Mouse (Mus musculus) stomach, embryonic 15.5 days (tissue): ENCODE results near the gene Map4k3. TPM values are rescaled to one million over a fixed set of nuclear protein-coding genes. Genes with fewer than 3 reads are reported as not detected.
"Not testable (repeated sequence)": the region's sequence is repeated elsewhere in the genome, so short reads cannot be mapped to it uniquely, and the experiment has no call there.

Experiments used
- ATAC-seq: fragments of 200-750 bp; cut with Nextera tagmentation; 2 replicates; pipeline ENCODE4 v1.8.0; 2017; ENCODE audit warnings: low read depth, moderate number of reproducible peaks, moderate TSS enrichment; ENCODE audit not compliant: insufficient read depth, low FRiP score
- H3K27ac ChIP-seq: fragments of 300-500 bp; sonication (generic); 2 replicates; pipeline ENCODE4 v1.5.1; 2015; ENCODE audit warnings: mild to moderate bottlenecking, inconsistent platforms
- H3K27me3 ChIP-seq: fragments of 300-500 bp; sonication (generic); replicated peaks from 2 replicates; pipeline ENCODE4 v1.6.1; 2015; ENCODE audit warnings: inconsistent platforms
- H3K36me3 ChIP-seq: fragments of 300-500 bp; sonication (generic); 2 replicates; pipeline ENCODE4 v1.6.1; 2015; ENCODE audit warnings: inconsistent platforms
- H3K4me1 ChIP-seq: fragments of 300-500 bp; sonication (generic); 2 replicates; pipeline ENCODE4 v1.6.1; 2015; ENCODE audit warnings: inconsistent platforms
- H3K4me2 ChIP-seq: fragments of 300-500 bp; sonication (generic); 2 replicates; pipeline ENCODE4 v1.6.1; 2015; ENCODE audit warnings: mild to moderate bottlenecking, inconsistent platforms
- H3K4me3 ChIP-seq: fragments of 300-500 bp; sonication (generic); replicated peaks from 2 replicates; pipeline ENCODE4 v1.5.1; 2015; ENCODE audit warnings: inconsistent platforms
- H3K9ac ChIP-seq: fragments of 300-500 bp; sonication (generic); 2 replicates; pipeline ENCODE4 v1.6.1; 2015; ENCODE audit warnings: inconsistent platforms
- H3K9me3 ChIP-seq: fragments of 300-500 bp; sonication (generic); 2 replicates; pipeline ENCODE4 v1.6.1; 2016; ENCODE audit warnings: inconsistent platforms
- WGBS: fragments of 180-500 bp; shearing (Covaris S2); methylation state at CpG from one replicate; pipeline ENCODE4 v1.1.7; 2015; 5-methylcytosine and 5-hydroxymethylcytosine counted together
- polyA plus RNA-seq: library from polyadenylated mRNA; unstranded; fragments of >200 nt; fragmentation: Nextera tagmentation; extraction: Ambion mirVana; gene quantifications from 2 replicates; pipeline ENCODE4 v1.2.1, GENCODE M21; 2015

The Map4k3 gene
- polyA plus RNA-seq, 1 experiment from 2014 or later = 28.9 TPM

GRCm38 (mm10) chr17:80572187-80572935 is 155.9 kb downstream of the Map4k3 start:
- Histone ChIP-seq H3K9me3 (no peaks in the 10 kb centered on the region), H3K27me3 (no peaks in the 10 kb centered on the region), H3K9ac (no peak overlapping the region), H3K4me2 (no peak overlapping the region), H3K4me1 (peaks cover 5% of the 10 kb centered on the region; the same call in 1 of the 2 replicates), H3K27ac (no peak overlapping the region), H3K36me3 (no peaks in the 10 kb centered on the region), H3K4me3 (no peak overlapping the region)
- no peak for ATAC-seq
- WGBS = 93% methylated on average over 13 of the region's 13 CpGs

- no peak for ATAC-seq
- H3K27ac ChIP-seq = no peak overlapping the region
- H3K4me1 ChIP-seq = no peaks in the 10 kb centered on the region
- WGBS = 75% methylated on average over 4 of the region's 4 CpGs
- no peak overlapping the region for H3K4me3 ChIP-seq
- H3K4me2 ChIP-seq = no peak overlapping the region
- H3K9ac ChIP-seq = no peak overlapping the region
- H3K9me3 ChIP-seq = no peaks in the 10 kb centered on the region
- H3K27me3 ChIP-seq = no peaks in the 10 kb centered on the region
- H3K36me3 ChIP-seq = no peaks in the 10 kb centered on the region
Measured at GRCm38 (mm10) chr17:80571460-80571859, 156.8 kb downstream of the Map4k3 start.

- not testable (repeated sequence) for H3K4me3 ChIP-seq, ATAC-seq, H3K36me3 ChIP-seq, H3K4me2 ChIP-seq, H3K9ac ChIP-seq, H3K27ac ChIP-seq, H3K27me3 ChIP-seq, H3K4me1 ChIP-seq, H3K9me3 ChIP-seq
- 93% methylated on average over 1 of the region's 2 CpGs for WGBS
Measured at GRCm38 (mm10) chr17:80569718-80570117, 158.6 kb downstream of the Map4k3 start.

- H3K27me3 ChIP-seq = no peaks in the 10 kb centered on the region
- H3K4me1 ChIP-seq = no peaks in the 10 kb centered on the region
- H3K9me3 ChIP-seq = no peaks in the 10 kb centered on the region
- no peak overlapping the region for H3K9ac ChIP-seq
- no peak for ATAC-seq
- H3K27ac ChIP-seq = no peak overlapping the region
- no peak overlapping the region for H3K4me2 ChIP-seq
- WGBS = 90% methylated on average over 6 of the region's 6 CpGs
- H3K4me3 ChIP-seq = no peak overlapping the region
- no peaks in the 10 kb centered on the region for H3K36me3 ChIP-seq
Measured at GRCm38 (mm10) chr17:80568842-80569601, 159.3 kb downstream of the Map4k3 start.

- Histone ChIP-seq H3K36me3 (no peaks in the 10 kb centered on the region), H3K4me3 (no peak overlapping the region), H3K9me3 (no peaks in the 10 kb centered on the region), H3K27me3 (no peaks in the 10 kb centered on the region), H3K4me2 (no peak overlapping the region), H3K9ac (no peak overlapping the region), H3K4me1 (no peaks in the 10 kb centered on the region), H3K27ac (no peak overlapping the region)
- WGBS = 90% methylated on average over 2 of the region's 2 CpGs
- ATAC-seq = no peak
Measured at GRCm38 (mm10) chr17:80568441-80568840, 159.8 kb downstream of the Map4k3 start.

GRCm38 (mm10) chr17:80564611-80564924 is 163.7 kb downstream of the Map4k3 start:
- no peak overlapping the region for H3K4me3 ChIP-seq
- no peak overlapping the region for H3K27ac ChIP-seq
- H3K9me3 ChIP-seq = no peaks in the 10 kb centered on the region
- H3K27me3 ChIP-seq = no peaks in the 10 kb centered on the region
- no peaks in the 10 kb centered on the region for H3K36me3 ChIP-seq
- H3K4me1 ChIP-seq = no peaks in the 10 kb centered on the region
- ATAC-seq = no peak
- H3K9ac ChIP-seq = no peak overlapping the region
- H3K4me2 ChIP-seq = no peak overlapping the region
- 62% methylated on average over 3 of the region's 3 CpGs for WGBS

- ATAC-seq, H3K9ac ChIP-seq, H3K27me3 ChIP-seq, H3K27ac ChIP-seq, H3K36me3 ChIP-seq, H3K9me3 ChIP-seq, H3K4me3 ChIP-seq, H3K4me2 ChIP-seq, H3K4me1 ChIP-seq: not testable (repeated sequence)
- 92% methylated on average over 27 of the region's 27 CpGs for WGBS
Measured at GRCm38 (mm10) chr17:80563762-80564610, 164.3 kb downstream of the Map4k3 start.

- Histone ChIP-seq H3K27me3 (no peaks in the 10 kb centered on the region), H3K9ac (no peak overlapping the region), H3K4me2 (no peak overlapping the region), H3K4me3 (no peak overlapping the region), H3K27ac (no peak overlapping the region), H3K9me3 (no peaks in the 10 kb centered on the region), H3K36me3 (no peaks in the 10 kb centered on the region), H3K4me1 (no peaks in the 10 kb centered on the region)
- 73% methylated on average over 5 of the region's 5 CpGs for WGBS
- ATAC-seq = no peak
Measured at GRCm38 (mm10) chr17:80562792-80563191, 165.5 kb downstream of the Map4k3 start.

GRCm38 (mm10) chr17:80560669-80561401 is 167.4 kb downstream of the Map4k3 start:
- Histone ChIP-seq H3K4me3 (no peak overlapping the region), H3K9ac (no peak overlapping the region), H3K4me1 (no peaks in the 10 kb centered on the region), H3K4me2 (peak overlapping the region; percentile 42), H3K27me3 (no peaks in the 10 kb centered on the region), H3K27ac (no peak overlapping the region), H3K9me3 (no peaks in the 10 kb centered on the region), H3K36me3 (no peaks in the 10 kb centered on the region)
- WGBS = 18% methylated on average over 12 of the region's 12 CpGs
- ATAC-seq = no peak; the same call in none of the 2 replicates

- Histone ChIP-seq H3K9me3 (no peaks in the 10 kb centered on the region), H3K36me3 (no peaks in the 10 kb centered on the region), H3K4me3 (no peak overlapping the region), H3K27ac (no peak overlapping the region), H3K4me1 (no peaks in the 10 kb centered on the region), H3K4me2 (no peak overlapping the region), H3K9ac (no peak overlapping the region), H3K27me3 (no peaks in the 10 kb centered on the region)
- 80% methylated on average over 4 of the region's 4 CpGs for WGBS
- ATAC-seq = no peak; the same call in 1 of the 2 replicates
Measured at GRCm38 (mm10) chr17:80559745-80560144, 168.5 kb downstream of the Map4k3 start.

GRCm38 (mm10) chr17:80559050-80559449 is 169.2 kb downstream of the Map4k3 start:
- no peak for ATAC-seq
- H3K27me3 ChIP-seq = no peaks in the 10 kb centered on the region
- WGBS = 38% methylated on average over 11 of the region's 11 CpGs
- H3K9ac ChIP-seq = no peak overlapping the region
- H3K4me3 ChIP-seq = no peak overlapping the region
- no peaks in the 10 kb centered on the region for H3K36me3 ChIP-seq
- H3K4me2 ChIP-seq = no peak overlapping the region
- no peak overlapping the region for H3K27ac ChIP-seq
- no peaks in the 10 kb centered on the region for H3K9me3 ChIP-seq
- H3K4me1 ChIP-seq = no peaks in the 10 kb centered on the region
